Mouse (Mus musculus): ENCODE results near the gene Tle2.

- TF ChIP-seq CTCF (conservative IDR thresholded peaks at IDR 0.05; ENCODE audit: low read length) (no peak), POU5F1 (IDR thresholded peaks at IDR 0.05; ENCODE audit: borderline replicate concordance, low read length) (no peak), NANOG (IDR thresholded peaks at IDR 0.05; ENCODE audit: borderline replicate concordance, low read length) (no peak)
Observed at GRCm38 (mm10) chr10:81597137-81597950, 23.0 kb downstream of the Tle2 start.

All from E14TG2a.4 (cell line).